In the genomic region with DNA sequence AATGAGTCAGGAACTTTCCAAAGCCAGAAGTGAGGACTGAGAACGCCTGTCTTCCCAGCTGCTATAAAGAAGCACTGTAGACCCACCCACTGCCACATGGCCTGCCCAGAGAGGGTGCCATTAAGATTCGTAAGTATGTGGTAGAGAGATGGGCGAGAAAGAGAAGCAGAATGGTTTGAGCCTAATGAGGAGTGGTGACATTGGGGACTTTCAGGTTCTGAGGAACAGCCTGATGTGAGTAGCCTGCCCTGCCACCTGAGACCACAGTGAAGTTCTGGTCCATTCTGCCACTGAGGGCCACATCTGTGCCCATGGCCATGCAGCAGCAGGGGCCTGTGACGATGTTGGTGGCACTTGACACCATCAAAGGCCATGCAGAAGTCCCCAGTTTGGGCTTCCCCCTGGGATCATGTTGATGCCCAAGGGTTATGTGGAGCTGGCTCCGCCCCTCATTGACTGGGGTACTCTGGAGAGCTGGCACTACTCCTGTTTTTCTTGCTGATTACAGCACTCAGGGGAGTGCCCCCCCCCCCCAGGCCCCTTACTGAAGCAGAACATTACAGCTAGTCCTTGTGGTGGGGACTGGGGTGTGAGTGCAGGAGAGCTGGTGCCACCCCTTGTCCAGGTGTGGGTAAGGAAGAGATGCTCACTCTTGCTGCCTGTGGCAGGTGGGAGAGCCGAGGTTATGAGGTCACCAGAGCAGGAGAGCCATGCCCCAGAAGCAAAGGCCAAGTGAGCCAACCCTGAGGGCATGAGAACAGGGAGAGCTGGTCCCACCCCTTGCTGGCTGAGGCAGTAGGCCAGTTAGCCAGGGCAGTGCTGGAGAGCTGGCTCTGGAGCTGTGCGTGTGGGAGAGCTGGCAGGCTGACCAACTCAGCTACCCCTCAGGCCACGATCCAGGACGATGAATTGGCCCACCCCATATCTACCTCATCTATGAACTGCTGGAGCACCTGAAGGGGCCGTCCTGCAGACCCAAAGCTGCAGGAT, we compare ENCODE assay signal across 18 mouse cellular contexts. TPM values are rescaled to one million over a fixed set of nuclear protein-coding genes. Genes with fewer than 3 reads are reported as not detected.
A peak's percentile ranks its signal among the peaks of the same experiment; 100 is the strongest.
DNase-seq lines count a peak whose midpoint lies in the region; ATAC-seq and TF ChIP-seq lines count a peak whose summit lies in the region.
"Had no signal": no experiment of that assay in that cellular context is flagged by ENCODE, and none has a peak within 500 bp of the region (broad histone marks: within the 10 kb centered on the region; RNA-seq: fewer than 3 reads in every experiment).

No protein-coding gene starts in this region.

- H3K4me2 ChIP-seq in hindbrain, embryonic 16.5 days (ENCODE audit: low read length): no peak overlapping the region
- no peak overlapping the region for H3K4me2 ChIP-seq in hindbrain, embryonic 11.5 days (replicated peaks; ENCODE audit: low read depth, low read length)
- no peak overlapping the region for H3K4me2 ChIP-seq in midbrain, postnatal 0 days (ENCODE audit: low read depth, low read length, poor library complexity, severe bottlenecking)
- H3K4me2 ChIP-seq in midbrain, embryonic 14.5 days (ENCODE audit: low read length): no peak overlapping the region
- H3K4me2 ChIP-seq in stomach, postnatal 0 days (replicated peaks; ENCODE audit: low read depth): no peak overlapping the region
- H3K4me2 ChIP-seq: liver, embryonic 15.5 days; stomach, embryonic 15.5 days had no signal

- H3K4me1 ChIP-seq in hindbrain, embryonic 16.5 days (ENCODE audit: control insufficient read depth, insufficient read depth, low read depth, low read length): no peaks in the 10 kb centered on the region
- H3K4me1 ChIP-seq in hindbrain, embryonic 11.5 days (replicated peaks; ENCODE audit: control insufficient read depth, insufficient read depth, low read length): no peaks in the 10 kb centered on the region
- no peaks in the 10 kb centered on the region for H3K4me1 ChIP-seq in midbrain, postnatal 0 days (ENCODE audit: insufficient read depth, low read length)
- no peaks in the 10 kb centered on the region; the same call in 1 of the 2 replicates for H3K4me1 ChIP-seq in midbrain, embryonic 14.5 days (ENCODE audit: control insufficient read depth, insufficient read depth, low read length)
- H3K4me1 ChIP-seq in stomach, postnatal 0 days (replicated peaks; ENCODE audit: control insufficient read depth, insufficient read depth): no peaks in the 10 kb centered on the region
- H3K4me1 ChIP-seq: stomach, embryonic 15.5 days had no signal

- no peak overlapping the region for H3K9ac ChIP-seq in hindbrain, embryonic 16.5 days (ENCODE audit: low read depth, low read length)
- H3K9ac ChIP-seq in hindbrain, embryonic 11.5 days (ENCODE audit: low read depth, low read length): no peak overlapping the region
- no peak overlapping the region for H3K9ac ChIP-seq in midbrain, postnatal 0 days (replicated peaks; ENCODE audit: low read length, poor library complexity, severe bottlenecking)
- no peak overlapping the region for H3K9ac ChIP-seq in midbrain, embryonic 14.5 days (replicated peaks; ENCODE audit: low read length)
- no peak overlapping the region for H3K9ac ChIP-seq in stomach, postnatal 0 days (ENCODE audit: low read length)
- H3K9ac ChIP-seq: liver, embryonic 15.5 days; stomach, embryonic 15.5 days had no signal

- 84% methylated on average over 10 of the region's 10 CpGs for WGBS in hindbrain, embryonic 16.5 days
- WGBS in hindbrain, embryonic 11.5 days: 80% methylated on average over 10 of the region's 10 CpGs
- WGBS in midbrain, postnatal 0 days: 92% methylated on average over 10 of the region's 10 CpGs
- 89% methylated on average over 10 of the region's 10 CpGs for WGBS in midbrain, embryonic 14.5 days
- 83% methylated on average over 10 of the region's 10 CpGs for WGBS in stomach, postnatal 0 days

- TF ChIP-seq EP300 in stomach, postnatal 0 days (optimal IDR thresholded peaks at IDR 0.05): no peak

- TF ChIP-seq CTCF in midbrain, postnatal 0 days (IDR thresholded peaks at IDR 0.05): no peak
- no peak for TF ChIP-seq CTCF in stomach, postnatal 0 days (IDR thresholded peaks at IDR 0.05; ENCODE audit: low read depth)

- peak; percentile 42; the same call in 1 of the 2 replicates for ATAC-seq in hindbrain, embryonic 16.5 days
- no peak for ATAC-seq in hindbrain, embryonic 11.5 days (ENCODE audit: low FRiP score)
- ATAC-seq in midbrain, postnatal 0 days (ENCODE audit: low FRiP score): peak; percentile 23; the same call in 1 of the 2 replicates
- ATAC-seq in midbrain, embryonic 14.5 days (ENCODE audit: low FRiP score, low TSS enrichment): no peak
- ATAC-seq in stomach, postnatal 0 days (ENCODE audit: low FRiP score, low TSS enrichment): no peak

- H3K27ac ChIP-seq in hindbrain, embryonic 16.5 days (ENCODE audit: low read depth, low read length): no peak overlapping the region
- H3K27ac ChIP-seq in hindbrain, embryonic 11.5 days (ENCODE audit: low read depth, low read length): no peak overlapping the region
- no peak overlapping the region for H3K27ac ChIP-seq in midbrain, postnatal 0 days (ENCODE audit: low read depth, low read length)
- no peak overlapping the region for H3K27ac ChIP-seq in midbrain, embryonic 14.5 days (replicated peaks; ENCODE audit: low read depth, low read length)
- no peak overlapping the region for H3K27ac ChIP-seq in stomach, postnatal 0 days (replicated peaks)
- H3K27ac ChIP-seq: left cerebral cortex, adult 2 months; liver, embryonic 15.5 days; stomach, embryonic 15.5 days had no signal

- H3K9me3 ChIP-seq in hindbrain, embryonic 16.5 days (ENCODE audit: control insufficient read depth, low read length): no peaks in the 10 kb centered on the region
- no peaks in the 10 kb centered on the region for H3K9me3 ChIP-seq in hindbrain, embryonic 11.5 days (ENCODE audit: control insufficient read depth, low read length)
- H3K9me3 ChIP-seq in midbrain, postnatal 0 days (ENCODE audit: low read length): no peaks in the 10 kb centered on the region
- H3K9me3 ChIP-seq in midbrain, embryonic 14.5 days (ENCODE audit: control insufficient read depth, low read length): no peaks in the 10 kb centered on the region
- H3K9me3 ChIP-seq in stomach, postnatal 0 days (ENCODE audit: control insufficient read depth, low read length): no peaks in the 10 kb centered on the region
- H3K9me3 ChIP-seq: liver, embryonic 15.5 days; stomach, embryonic 15.5 days had no signal

- peak; percentile 7 to 14 for DNase-seq in cerebellum, postnatal 14 days
- no peak for DNase-seq in cerebellum, postnatal 4 days (ENCODE audit: low spot score in 2 of 2)
- DNase-seq in hindbrain, embryonic 11.5 days (ENCODE audit: low spot score): no peak
- DNase-seq in midbrain, postnatal 0 days (ENCODE audit: low spot score): no peak
- no peak for DNase-seq in midbrain, embryonic 14.5 days
- DNase-seq in stomach, postnatal 0 days (ENCODE audit: low spot score): peak; percentile 14
- DNase-seq in retina, postnatal 1 day: no peak
- DNase-seq: cerebellum, adult 9-11 months; heart, adult 18-20 months; heart, postnatal 4 days; thymus, postnatal 25 days had no signal

- H3K36me3 ChIP-seq in hindbrain, embryonic 16.5 days (ENCODE audit: control insufficient read depth, insufficient read depth, low read length): no peaks in the 10 kb centered on the region
- H3K36me3 ChIP-seq in hindbrain, embryonic 11.5 days (ENCODE audit: control insufficient read depth, insufficient read depth, low read length): no peaks in the 10 kb centered on the region
- no peaks in the 10 kb centered on the region for H3K36me3 ChIP-seq in midbrain, postnatal 0 days (ENCODE audit: insufficient read depth, low read length)
- no peaks in the 10 kb centered on the region for H3K36me3 ChIP-seq in midbrain, embryonic 14.5 days (ENCODE audit: control insufficient read depth, insufficient read depth, low read length)
- no peaks in the 10 kb centered on the region for H3K36me3 ChIP-seq in stomach, postnatal 0 days (ENCODE audit: control insufficient read depth, insufficient read depth, low read length)
- H3K36me3 ChIP-seq: liver, embryonic 15.5 days; stomach, embryonic 15.5 days had no signal

- H3K27me3 ChIP-seq in hindbrain, embryonic 16.5 days (replicated peaks; ENCODE audit: control insufficient read depth, insufficient read depth, low read length): no peaks in the 10 kb centered on the region
- no peaks in the 10 kb centered on the region for H3K27me3 ChIP-seq in hindbrain, embryonic 11.5 days (ENCODE audit: control insufficient read depth, insufficient read depth, low read length)
- H3K27me3 ChIP-seq in midbrain, postnatal 0 days (ENCODE audit: insufficient read depth, low read length): no peaks in the 10 kb centered on the region
- H3K27me3 ChIP-seq in midbrain, embryonic 14.5 days (ENCODE audit: control insufficient read depth, insufficient read depth, low read length): no peaks in the 10 kb centered on the region
- no peaks in the 10 kb centered on the region for H3K27me3 ChIP-seq in stomach, postnatal 0 days (ENCODE audit: control insufficient read depth, insufficient read depth, low read length)
- H3K27me3 ChIP-seq: stomach, embryonic 15.5 days had no signal

- H3K4me3 ChIP-seq in hindbrain, embryonic 16.5 days (ENCODE audit: low read length): no peak overlapping the region
- no peak overlapping the region for H3K4me3 ChIP-seq in hindbrain, embryonic 11.5 days (ENCODE audit: low read depth, low read length)
- no peak overlapping the region for H3K4me3 ChIP-seq in midbrain, postnatal 0 days (ENCODE audit: low read depth, low read length)
- no peak overlapping the region for H3K4me3 ChIP-seq in midbrain, embryonic 14.5 days (replicated peaks; ENCODE audit: low read depth, low read length)
- H3K4me3 ChIP-seq in stomach, postnatal 0 days (ENCODE audit: low read depth, low read length): no peak overlapping the region
- H3K4me3 ChIP-seq: left cerebral cortex, adult 2 months; liver, embryonic 15.5 days; myocyte; stomach, embryonic 15.5 days had no signal

RNA-seq across cellular contexts. Expression of a gene that starts 16.7 kb away (rescaled TPM):
- 0.95 TPM in 1 of 2 replicates, not detected in the other for polyA plus RNA-seq in hindbrain, embryonic 16.5 days (2015; fragmentation: Nextera tagmentation; extraction: Ambion mirVana)
- not detected in 2 replicates for polyA plus RNA-seq in hindbrain, embryonic 11.5 days (2014; fragmentation: Nextera tagmentation; extraction: Ambion mirVana)
- total RNA-seq in midbrain, postnatal 0 days (2014; rRNA removed): not detected in 2 replicates
- not detected in 2 replicates for polyA plus RNA-seq in midbrain, postnatal 0 days (2015; fragmentation: Nextera tagmentation; extraction: Ambion mirVana)
- polyA plus RNA-seq in midbrain, embryonic 14.5 days (2014; fragmentation: Nextera tagmentation; extraction: Ambion mirVana): not detected in 2 replicates
- not detected in 2 replicates for polyA plus RNA-seq in stomach, postnatal 0 days (2015; fragmentation: Nextera tagmentation; extraction: Ambion mirVana)
- total RNA-seq: heart, adult 18-20 months; heart, postnatal 4 days; layer of hippocampus, adult 18-20 months; left cerebral cortex, adult 2 months; MEL had no signal
- polyA plus RNA-seq: liver, embryonic 15.5 days had no signal

Comparison
In these comparisons a context has a peak if more than half of its experiments do, and no peak if none do; other contexts are left out.
1. DNase-seq: peak in cerebellum, postnatal 14 days (2 of 2) and stomach, postnatal 0 days (single experiment); none in cerebellum, postnatal 4 days (0 of 2), hindbrain, embryonic 11.5 days (single experiment), midbrain, postnatal 0 days (single experiment), midbrain, embryonic 14.5 days (single experiment) and retina, postnatal 1 day (single experiment).
2. ATAC-seq: peak in hindbrain, embryonic 16.5 days (single experiment) and midbrain, postnatal 0 days (single experiment); none in hindbrain, embryonic 11.5 days (single experiment), midbrain, embryonic 14.5 days (single experiment) and stomach, postnatal 0 days (single experiment).